Mouse (Mus musculus): ENCODE results near the gene Itga4.

Itga4 gene

DNA sequence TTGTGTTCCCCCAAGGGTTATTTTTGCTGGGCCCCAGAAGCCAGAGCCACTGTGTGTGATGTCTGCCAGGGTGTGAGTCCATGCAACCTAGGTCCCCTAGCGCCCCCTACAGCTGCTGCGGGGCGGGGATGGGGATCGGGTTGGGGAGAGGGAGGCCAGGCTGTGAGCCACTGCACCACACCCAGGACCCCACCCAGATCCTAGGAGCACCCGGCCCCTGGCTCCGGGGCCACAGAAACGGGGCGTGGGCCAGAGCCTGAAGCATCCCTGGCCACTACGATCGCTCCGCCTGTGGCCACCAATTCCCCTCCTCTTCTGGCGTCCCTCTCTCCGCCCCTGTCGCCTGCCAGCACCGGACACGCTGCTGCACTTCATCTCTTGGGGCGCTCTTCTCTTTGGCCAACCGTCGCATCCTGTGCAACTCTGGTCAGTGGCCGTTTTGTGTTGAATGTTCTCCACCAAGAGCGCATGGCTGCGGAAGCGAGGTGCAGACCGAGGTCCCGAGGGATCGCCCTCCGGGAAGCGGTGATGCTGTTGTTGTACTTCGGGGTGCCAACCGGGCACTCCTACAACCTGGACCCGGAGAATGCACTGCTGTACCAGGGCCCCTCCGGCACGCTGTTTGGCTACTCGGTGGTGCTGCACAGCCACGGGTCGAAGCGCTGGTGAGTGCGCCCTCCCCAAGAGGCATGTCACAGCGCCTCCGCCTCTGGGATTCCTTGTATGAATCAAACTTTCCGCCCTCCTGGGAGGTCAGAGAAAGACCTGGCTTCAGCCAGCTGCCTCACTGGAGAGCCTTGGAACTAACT lies at the start of gene Itga4:
TSS of gene Itga4 (plus strand) at position 235 of the 809 bp plus-strand sequence.
- peak; percentile 88 for DNase-seq

DNA sequence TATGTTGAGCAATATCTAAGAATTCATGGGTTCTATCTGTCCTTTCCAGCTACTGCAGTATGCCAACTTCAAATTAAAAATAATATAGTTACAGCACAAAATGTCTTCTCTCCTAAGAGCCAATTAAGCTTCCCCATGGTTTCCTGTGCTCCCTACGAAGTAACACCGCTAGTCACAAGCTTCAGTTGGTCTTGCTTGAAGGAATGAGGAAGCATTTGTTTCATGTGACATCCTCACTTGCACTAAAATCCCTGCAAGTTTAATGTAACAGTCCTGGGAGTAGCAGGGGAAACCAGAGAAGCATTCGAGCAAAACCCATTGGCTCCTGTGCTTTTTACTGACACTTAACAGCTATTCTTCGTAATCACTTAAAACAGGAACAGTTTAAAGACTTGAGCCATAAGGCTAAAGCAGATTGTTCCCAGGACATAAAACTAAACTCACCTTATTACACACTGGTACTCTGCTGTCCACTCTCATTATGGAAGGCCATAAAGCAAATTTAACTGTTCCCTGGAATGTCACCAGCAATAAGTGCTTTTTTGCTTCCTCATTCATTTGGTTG lies 49.0 kb upstream of the Itga4 start:
- DNase-seq, result no peak

DNA sequence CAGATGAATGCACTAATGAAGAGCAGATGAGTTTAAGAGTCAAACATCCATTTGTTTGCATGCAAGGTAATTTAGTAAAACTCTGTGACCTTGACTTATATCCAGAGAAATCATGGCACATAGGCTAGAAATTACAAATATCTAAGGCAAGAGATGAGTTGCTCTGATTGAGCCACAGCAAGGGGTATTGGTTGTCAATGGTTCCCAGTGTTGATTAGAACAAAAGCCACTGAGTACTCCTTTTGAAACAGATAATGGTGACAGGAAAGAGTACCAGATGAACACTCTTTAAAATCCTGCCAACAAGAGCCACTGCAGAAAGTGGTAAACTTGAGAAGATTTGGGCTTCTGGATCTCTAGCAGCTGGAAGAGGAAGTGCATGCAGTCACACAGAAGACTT lies 40.2 kb upstream of the Itga4 start:
- no peak for DNase-seq

DNA sequence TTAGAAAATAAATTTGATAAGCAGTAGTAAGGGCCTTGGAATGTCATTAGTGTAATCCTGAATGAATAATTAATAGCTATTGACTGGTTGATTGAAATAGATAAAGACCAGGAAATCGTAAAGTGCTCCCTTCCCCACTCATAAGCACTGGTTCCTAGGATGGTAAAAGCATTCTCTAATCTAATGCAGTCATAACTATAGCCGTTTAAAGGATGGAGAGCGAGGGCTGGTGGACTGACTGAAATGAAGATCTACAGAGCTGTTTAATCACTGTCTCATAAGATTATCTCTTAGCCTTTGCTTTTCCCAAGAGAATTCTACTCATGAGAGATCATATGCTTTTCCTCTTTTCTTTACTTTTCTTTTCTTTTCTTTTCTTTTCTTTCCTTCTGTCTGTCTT lies 39.7 kb upstream of the Itga4 start:
- no peak for DNase-seq

DNA sequence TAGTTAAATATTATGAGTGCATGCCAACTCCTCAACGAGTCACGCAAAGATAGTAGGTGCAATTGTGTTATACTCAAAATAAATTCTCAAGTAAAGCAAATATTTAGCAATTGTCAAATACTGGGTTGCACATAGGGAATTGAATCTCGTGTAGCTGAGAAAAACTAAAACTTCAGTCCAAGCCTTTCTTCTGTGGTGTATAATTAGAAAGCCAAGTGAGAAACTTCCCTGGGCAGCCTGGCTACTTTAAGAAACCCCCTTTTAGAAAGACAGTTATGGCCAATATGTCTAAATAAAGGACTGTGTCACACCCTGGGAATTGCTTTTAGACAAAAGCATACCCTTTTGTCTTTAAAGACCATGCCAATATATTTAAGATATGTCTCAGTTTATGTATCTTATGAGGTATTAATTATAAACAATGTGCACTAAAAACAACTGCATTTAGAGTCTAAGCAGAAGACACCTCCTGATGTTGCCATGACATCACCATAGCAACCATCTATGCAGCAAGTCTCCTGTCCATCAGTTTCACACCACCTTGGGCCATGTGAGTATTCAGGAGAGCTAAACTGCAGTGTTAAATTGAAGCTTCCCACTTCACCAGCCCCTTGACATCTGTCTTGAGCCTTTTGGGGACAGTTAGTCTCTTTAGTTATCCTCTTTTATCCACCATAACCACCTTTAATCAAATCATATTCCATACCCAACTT lies 30.4 kb upstream of the Itga4 start:
- no peak for DNase-seq

DNA sequence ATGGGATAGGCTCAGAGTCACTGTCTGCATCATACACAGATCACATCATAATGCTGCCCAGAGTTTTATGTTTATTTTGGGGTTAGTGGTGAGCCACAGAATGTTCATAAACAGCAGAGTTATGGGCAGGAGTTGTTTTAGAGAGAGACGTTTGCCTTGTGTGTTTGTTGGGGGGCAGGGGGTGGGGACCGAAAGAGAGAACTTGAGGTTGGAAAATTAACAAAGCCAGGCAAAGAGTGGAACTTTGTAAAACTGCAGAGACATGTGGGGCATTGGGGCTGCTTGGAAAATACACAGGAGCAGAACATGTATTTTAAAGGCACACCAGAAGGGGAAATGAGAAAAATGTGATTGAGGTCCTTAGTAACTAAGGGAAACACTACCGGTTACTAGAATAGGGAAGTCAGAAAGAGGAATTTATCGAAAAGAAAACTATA lies 27.4 kb upstream of the Itga4 start:
- DNase-seq, result no peak

DNA sequence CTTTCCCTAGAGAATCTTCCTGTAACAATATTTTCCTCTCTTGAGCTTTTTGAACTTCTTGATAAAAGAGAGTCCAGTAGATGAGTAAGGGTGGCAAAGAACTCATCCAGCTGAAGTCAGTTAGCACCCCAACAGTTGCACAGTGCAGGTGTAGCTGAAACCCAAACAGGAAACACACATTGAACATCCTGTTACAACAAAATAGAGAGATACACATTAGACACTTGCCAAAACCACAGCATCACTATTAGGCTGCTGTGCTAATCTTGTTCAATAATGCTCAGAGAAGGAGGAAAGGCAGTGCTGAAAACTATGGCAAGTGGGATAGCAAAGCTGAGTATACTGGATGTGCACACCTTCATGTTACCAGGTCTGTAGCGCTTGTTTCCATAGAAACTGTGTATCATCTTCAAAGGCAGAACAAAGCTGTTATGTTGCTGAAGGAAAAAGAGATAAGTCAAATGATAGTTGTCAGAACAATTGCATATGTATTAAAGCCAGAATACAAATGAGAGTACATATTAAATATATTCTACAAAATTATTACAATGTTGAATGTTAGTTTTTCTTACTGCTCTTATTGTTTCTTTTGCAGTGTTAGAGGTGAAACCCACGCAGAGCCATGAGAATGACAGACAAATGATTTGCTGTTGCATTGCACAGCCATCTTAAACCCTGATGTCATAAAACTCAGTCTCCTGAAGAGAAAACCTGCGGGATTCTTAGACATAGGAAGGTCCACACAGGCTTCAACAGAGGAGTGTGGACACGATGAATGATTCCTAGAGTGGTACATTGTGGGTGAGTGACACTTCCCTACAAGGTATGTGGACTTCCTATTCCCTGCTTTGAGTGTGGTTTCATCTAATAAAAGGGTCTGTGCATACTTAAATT lies 23.9 kb upstream of the Itga4 start:
- no peak for DNase-seq

DNA sequence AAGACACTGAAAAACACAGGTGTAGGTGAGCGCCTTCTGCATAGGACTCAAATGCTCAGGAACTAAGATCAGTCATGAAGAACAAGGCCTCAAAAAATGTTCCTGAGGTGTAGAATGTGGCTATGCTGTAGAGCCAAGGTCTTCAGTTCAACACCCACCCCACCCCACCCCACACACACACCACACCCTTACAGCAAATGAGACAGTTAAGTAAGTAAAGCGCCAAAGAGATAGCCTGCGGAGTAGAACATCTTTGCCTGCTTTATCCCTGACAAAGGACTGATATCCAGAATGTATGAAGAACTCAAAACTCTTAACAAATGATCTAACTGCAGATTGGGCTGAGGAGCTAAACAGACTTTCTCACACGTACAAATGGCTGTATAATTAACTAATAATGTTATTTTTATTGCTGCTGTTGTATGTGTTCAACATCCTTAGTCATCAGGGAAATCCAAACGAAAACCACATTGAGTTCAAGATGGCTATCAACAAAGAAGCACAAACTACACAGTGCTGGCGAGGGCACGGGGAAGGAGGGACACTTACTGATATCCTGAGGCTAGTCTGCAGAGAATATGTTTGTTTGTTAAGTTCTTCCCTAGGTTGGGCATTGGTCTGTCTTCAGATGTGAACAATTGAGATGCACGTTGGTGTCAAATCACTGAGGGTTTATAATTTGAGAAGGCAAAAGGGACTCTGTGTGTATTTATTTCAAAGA lies 19.3 kb upstream of the Itga4 start:
- DNase-seq, result no peak

DNA sequence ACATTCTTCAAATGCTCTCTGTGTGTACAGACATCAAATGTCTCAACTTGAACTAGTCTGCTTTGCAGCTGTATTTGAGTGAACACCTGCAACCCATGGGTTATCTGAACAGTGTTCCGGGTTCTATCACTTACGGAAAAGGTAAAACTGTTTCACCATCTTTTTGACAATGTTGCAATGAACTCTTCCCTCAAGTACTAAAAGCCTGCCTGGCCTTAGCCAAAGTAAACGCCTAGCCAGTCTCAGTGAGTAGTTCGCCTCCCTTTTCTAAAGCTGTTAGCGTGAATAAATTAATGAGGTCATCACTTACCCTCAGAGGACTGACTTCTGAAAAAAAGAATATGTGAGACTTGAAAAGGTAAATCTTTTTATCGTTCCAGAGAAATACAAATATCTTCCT lies 18.0 kb upstream of the Itga4 start:
- DNase-seq, result no peak

DNA sequence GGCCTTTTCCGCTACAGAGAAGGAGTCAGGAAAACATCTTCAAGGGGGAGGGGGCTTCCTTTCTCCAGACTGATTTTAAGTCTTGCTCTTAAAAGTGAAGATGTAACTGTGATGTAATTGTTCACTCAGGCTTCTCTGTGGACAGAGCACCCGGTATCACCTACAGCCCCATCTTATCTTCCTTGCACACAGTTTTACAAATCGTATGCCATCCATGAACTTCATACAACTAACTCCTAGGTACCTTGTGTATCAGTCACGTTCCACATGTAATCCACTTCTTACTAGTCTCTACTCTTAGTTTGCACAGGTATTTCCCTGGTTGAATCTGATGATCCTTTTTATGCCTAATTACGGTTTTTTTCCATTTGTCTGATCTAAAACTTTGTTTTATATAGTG lies 10.9 kb upstream of the Itga4 start:
- no peak for DNase-seq

DNA sequence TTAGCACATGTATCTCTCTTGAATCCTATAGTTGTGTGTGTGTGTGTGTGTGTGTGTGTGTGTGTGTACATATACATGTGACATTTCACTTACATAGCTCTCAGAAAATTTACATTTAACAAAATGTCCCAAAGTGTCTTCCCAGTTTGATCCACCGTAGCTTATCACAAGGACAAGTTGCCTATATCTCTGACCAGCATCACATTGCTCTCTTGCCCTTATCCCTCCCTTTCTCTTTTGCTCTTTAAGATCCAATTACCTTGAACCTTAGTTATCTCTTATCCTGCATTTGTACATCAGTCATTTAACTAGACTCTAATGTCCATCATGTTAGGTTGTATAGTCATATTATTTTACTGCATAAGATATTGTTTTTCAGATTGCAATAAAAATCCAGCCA lies 10.5 kb upstream of the Itga4 start:
- no peak for DNase-seq

DNA sequence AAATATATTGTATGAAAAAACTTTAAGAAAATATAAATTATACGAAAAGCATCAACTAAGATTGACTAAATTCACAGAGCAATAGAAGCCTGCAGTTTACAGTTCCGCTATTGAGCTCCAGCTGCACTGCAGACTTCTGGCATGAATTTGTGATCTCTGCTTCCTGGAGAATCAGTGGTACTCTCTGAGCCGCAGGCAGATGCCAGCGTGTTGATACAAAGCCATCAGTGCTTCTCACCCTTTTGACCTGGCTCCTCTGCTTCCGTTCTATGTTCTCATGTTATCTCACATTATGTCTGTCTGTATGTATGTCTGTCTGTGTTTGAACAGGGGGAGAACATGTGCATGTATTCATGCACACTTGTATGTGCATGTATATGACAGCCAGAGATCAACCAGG lies 6.9 kb upstream of the Itga4 start:
- no peak for DNase-seq

DNA sequence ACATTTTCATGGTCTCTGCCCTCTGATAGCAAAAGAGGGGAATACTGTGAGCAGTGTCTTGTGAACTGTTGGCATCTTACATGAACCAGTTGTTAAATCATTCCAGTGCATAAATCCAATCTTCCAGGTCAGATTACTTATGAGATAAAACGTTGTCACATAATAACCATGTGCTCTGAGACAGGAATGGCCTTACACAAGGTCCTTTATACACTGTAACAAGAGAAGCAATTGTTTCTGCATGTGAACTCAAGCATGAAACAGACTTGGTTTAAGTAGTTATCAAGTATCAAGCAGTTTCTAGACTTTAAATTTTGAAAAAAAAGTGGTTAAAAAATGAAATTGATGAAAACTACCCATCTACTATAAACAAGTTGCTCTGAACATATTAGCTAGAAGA lies 4.7 kb upstream of the Itga4 start:
- no peak for DNase-seq

DNA sequence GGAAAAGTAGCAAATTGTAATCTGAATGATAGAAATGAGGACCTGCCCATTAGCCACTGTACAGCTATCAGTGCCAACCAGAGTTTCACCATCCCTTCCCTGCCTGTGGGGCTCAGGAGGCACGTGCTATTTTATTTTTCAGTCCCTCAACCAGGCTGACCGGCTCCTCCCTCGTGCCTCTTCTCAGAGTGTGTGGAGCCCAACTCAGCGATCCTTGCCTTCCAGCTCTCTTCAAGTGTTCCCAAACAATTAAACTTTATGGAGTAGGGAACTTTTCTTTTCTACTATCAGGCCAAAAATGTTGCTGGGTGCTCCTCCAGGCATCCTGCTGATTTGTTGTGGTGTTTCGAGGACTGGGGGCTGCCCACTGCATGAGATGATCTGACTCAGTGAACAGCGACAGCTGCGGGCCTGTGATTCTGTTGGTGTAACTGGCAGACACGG lies 1.4 kb upstream of the Itga4 start:
- no peak for DNase-seq

DNA sequence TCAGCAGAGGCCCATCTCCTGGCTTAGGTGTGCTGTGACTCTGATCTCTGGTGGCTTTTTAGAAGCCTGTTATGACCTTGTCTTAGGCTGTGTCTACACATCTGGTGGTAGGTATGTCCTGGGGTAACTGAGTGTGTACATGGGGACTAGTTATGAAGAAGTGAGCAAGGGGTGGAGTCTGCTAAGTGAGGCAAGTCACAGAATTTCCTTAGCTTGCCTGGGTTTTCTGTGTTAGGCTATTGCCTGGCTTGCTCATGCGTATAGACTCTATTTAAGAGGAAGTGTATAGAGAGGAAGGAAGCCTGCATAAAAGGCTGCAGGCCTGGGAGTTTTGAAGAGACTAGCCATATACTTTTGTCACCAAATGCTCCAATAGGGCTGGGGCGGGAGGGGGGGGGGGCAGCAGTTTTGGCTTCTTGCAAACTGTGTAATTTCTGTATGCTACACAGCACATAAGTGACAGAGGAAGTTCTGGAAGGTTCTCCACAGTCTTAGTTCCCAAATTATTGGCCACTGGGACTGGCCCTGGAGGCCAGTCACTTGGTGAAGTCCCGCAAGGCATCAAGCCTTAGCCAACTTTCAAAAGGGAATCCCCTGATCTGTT lies 536 bp upstream of the Itga4 start:
- peak; percentile 32 for DNase-seq

DNA sequence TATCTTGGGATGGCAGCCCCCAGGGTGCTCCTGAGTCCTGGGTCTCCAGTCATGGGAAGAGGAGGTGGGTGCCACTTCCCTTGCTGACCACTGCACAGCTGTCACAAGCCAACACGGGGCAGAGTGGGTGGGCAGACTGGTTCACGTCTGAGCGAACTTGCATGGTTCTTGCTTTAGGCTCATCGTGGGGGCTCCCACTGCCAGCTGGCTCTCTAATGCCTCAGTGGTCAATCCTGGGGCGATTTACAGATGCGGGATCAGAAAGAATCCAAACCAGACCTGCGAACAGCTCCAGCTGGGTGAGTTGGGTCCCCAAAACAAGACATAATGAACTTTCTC lies 744 bp downstream of the Itga4 start:
- no peak for DNase-seq

DNA sequence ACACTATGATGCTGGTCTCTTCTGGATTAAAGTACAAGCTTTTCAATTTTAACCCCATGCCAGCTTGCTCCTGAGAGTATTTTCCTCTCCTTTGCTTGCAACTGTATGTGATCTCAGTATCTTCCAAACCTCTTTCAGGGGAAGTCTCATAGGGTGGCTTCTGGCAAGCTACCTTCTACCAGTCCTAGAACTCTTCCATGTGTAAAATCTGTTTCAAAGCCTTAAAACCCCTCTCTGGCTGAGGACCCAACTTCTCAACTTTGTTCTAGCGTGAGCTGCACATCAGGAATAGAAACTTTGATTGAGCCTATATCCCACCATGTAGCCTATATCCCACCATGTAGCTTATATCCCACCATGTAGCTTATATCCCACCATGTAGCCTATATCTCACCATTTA lies 1.1 kb downstream of the Itga4 start:
- no peak for DNase-seq

DNA sequence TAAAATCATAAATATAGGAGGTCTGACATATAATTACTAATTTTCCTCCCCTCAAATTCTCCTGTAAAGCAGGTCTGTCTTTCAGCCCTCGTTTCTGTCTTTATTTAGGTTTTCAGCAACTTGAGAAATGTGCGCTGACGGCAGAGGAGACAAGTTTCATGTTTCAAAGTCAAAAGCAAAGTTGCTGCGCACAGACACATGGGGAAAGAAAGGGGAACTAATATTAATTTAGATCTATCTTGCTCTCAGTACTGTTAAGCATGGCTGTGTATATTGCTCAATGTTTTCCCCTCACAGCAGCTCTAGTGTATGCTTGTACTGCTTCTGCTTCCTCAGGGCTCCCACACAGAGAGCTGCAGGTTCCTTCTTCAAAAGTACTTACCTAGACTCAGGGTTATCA lies 1.7 kb downstream of the Itga4 start:
- DNase-seq, result no peak

DNA sequence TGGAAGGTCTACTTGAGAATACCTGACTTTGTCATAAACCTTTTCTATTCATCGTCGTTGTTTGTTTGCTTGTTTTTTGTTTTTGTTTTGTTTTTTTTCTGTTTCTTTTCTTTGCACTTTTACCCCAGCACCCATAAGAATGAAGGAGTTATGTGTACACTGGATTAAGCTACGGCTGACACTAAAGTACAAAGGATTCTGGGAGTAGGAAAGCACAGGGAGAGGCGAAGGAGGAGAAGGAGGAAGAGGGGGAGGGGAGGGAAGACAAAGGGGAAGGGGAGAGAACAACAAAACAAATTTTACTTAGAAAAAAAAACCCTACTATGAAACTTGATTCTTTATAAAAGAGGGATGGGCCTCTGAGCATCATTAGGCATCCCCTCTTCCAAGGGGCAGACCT lies 2.2 kb downstream of the Itga4 start:
- DNase-seq, result no peak

DNA sequence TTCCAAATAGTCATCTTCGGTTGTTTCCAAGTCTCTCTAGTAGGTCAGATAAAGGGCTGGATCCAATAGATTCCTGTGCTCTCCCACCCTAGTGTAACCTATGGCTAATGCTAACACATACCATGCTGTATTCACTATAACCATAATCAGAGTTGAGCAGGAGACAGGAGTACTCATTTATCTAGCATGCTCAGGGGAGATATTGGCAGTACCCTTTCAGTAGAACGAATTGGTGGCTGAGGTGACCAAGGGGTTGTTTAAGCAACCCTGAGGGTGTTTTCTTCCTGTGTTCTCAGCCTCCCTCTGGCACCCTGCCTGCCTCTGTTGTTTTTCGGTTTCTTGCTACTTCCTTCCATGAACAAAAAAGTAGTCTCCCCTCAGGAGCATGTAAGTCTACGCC lies 4.1 kb downstream of the Itga4 start:
- peak; percentile 42 for DNase-seq

DNA sequence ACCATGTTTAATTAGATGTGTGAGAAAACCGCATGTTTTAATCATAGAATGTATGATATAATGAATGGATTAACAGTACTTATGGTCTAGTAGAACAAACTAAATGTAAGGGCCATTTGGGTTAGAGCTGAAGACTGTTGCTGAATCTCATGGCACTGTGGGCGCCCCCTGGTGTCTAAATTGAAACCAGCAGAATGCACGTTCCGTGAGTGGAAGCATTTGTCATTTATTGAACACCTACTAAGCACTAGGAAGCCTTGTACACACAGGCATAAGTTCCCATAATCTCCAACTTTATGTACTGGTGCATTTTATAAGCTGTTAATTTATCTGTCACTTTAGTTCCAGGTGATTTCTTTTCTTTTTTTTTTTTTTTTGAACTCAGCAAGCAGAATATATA lies 10.4 kb downstream of the Itga4 start:
- DNase-seq, result peak; percentile 73

DNA sequence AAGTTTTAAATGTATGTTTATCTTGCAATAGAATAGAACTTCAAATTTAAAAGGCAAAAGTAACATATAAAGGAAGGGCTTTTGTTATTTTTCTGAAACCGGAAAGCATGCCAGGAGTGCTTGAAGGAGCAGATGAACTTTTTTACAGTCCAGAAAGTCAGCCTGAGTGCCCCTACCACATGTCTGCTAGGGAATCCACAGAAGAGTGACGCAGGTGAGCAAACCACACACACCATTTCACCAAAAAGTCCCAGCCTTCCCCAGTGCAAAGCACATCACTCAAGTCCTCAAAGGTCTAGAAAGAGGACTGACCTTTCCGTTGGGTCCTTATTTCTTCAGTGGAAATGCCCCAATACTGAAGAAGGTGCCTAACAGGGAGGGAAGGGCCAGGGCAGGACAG lies 11.3 kb downstream of the Itga4 start:
- no peak for DNase-seq
